Mouse (Mus musculus) gastrocnemius, adult 8-10 months (tissue): ENCODE measurements around the gene Pla2g4a. TPM values are rescaled to one million over a fixed set of nuclear protein-coding genes. Genes with fewer than 3 reads are reported as not detected.

ENCODE experiments used
- DNase-seq, 2 experiments: peaks; one replicate each; pipeline ENCODE4 v3.0.0; 2022; ENCODE audit warnings: low spot score in 2 of 2
- total RNA-seq, 4 experiments: library from RNA; stranded (reverse); gene quantifications; 2 replicates each; pipeline ENCODE4 v1.2.4; 2022

Pla2g4a gene
- total RNA-seq, 4 experiments from 2014 or later: 0.34 to 1.3 (median 1.0) TPM

DNA sequence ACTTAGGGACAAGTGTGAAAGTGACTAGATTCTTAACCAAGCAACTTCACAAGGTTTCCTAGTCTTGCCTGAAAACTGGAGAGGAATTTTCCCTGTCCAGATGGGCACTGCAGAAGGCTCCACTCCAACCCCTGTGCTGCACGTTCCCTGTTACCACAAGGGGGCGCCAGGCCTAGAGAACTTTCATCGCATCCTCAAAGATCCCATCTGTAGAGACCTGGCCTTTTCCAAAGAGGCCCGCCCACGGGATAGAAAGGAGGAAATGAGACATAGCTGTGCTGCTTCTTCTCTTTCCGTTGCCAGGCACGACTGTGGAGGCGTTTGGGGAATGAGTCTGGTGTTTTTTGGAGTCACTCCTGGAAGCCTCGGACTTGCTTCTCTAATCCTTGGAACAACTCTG is 104.4 kb downstream of the Pla2g4a start:
- peak; percentile 56 to 60 for DNase-seq

DNA sequence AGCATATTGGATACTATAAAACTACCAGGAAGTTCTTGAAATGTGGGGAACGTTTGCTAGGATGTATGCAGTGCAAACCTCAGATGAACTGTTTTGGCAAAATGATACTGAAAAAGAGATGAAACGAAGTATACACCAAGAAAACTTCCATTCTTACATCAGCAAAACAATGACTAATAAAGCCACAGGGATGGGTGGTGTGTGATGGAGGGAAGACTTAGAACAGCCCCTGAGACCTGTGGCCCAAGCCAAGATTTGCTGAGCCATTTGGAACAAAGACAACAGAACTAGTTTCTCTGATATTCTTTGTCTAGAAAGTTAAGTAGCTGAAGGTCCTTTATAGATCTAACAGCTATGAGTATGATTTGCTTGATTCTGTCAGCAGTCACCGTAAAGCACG is 105.5 kb downstream of the Pla2g4a start:
- DNase-seq: peak in 1 of 2 experiments; percentile 8

DNA sequence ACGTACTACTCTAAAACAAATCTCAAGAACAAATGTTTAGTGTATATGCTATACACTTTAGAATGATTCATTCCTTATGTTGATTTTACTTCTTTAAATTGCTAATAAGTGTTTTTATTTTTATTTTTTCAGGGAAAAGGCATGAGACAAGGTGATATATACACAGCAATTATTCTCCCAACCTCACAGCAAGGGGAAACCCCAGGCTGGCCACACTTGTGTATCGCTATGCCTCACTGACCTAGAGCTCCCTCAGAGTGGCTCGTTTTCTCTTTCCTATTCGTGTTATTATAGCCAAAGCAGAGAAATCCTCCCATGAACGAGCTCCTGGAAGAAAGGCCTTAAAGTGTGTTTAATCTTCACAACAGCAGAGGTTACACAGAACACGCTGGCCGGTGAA is 106.2 kb downstream of the Pla2g4a start:
- DNase-seq: no peak

DNA sequence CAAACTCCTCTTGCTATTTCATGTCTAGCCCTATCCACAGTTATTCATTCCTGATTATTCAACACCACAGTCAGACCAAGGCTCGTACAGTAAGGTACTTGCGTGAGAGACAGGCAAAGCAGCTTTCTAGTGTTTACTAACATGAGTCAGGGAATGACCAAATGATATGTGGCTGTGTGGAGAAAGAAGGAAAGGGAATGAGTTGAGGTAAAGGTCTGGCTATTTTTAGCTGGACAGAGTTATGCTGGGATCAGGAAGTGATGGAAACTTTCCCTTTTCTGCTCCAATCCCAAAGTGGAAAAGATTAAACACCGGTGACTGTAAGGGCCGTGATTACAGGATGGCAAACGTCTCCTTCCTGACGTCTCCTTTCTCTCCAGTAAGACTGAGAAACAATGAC is 114.4 kb downstream of the Pla2g4a start:
- no peak for DNase-seq

DNA sequence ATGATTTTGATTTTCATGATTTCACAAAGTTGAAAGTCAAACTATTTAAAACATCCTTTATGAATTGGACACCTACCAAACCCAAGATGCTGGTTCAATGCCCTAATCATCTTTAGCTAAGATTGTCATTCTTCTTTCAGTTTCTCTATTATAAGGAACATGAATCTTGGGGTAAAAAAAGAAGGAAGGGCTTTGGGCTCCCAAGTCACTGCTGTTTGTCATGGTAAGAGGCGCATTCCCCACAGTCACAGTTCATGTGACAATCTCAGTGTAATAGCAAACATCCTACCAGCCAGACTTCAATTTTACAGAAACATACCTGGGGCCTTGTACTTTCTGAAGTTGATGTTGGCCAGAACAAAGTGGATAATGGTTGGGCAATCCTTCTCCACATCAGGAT is 119.2 kb downstream of the Pla2g4a start:
- no peak for DNase-seq

DNA sequence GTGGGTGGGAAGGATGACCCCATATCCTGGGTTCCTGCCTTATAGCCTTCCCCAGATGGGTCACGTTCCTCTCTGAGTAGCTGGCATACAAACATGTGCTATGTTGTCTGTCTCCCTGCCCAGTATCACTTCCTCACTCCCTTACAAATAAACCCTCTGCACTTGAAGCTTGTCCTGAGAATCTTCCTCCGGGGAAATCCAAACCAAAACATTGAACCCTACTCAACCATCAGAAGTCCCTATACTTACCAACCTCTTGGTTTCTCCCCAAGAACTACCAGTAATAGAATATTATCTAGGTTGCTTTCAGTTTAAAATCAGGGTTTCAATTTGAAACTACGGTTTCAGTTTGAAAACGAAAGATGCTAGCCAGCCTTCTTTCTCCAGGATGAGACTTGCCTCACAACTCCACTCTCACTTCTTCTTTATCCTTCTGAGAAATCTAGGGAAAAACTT is 120.1 kb downstream of the Pla2g4a start:
- no peak for DNase-seq

DNA sequence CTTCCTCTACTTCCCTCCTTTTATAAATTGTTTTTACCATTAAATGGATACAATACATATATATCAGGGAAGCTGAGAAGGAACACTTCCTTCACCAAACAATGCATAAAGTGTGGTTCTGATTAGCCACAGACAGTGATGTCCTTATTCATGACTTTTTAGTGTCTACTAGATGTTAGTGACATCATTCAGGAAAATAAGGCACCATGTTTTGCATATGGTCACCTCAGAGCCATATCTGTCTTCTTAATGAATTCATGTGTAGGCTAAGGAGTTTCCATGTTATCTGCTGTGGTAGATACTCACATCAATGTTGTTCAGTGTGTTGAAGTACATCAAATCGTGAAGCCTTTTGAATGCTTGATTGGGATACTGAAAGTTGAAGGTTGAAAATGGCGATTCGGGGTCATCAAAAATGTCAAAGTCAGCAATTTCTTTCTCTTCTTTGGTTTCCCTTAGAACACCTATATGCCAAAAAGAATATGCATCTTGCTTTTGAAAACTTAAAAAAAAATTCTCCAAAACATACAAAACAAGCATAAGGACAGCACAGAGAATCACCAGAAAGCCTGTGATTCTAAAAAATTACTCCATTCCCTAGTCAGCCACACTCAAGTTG is 120.7 kb downstream of the Pla2g4a start:
- DNase-seq: no peak

DNA sequence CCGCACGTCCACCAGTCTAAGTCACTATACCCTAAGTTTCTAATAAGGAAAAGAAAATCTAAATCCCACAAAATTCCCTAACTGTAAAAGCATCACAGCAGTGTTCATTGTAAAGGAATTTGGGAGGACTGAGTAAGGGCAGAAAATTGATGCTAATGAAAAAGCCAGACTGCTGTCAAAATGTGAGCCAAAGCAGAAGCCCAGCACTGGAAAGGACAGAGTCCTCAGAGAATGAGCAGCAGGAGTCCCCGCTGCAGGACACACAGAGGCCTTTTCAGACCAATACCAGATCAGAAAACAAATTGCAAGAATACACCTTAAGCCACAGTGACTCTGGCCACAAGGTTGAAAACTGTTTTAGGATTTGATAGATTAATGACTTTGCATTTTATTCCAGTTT is 124.6 kb downstream of the Pla2g4a start:
- DNase-seq: no peak

DNA sequence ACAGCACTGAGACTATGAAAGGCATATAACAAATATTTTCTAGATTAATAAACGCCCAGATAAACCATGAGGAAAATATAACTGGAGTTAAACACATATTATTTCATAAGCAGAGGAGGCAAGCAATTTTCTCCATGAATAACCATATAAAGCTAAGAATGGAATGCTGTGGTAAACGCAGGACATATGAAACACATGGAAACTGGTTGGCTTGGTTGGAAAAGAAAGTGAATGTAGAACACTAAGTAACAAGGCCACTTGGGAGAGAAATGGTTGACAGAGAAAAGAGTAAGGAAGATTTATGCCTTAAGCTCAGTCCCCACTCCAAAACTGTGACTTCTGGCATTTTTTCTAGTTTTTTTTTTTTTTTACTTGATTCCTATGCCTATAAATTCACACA is 127.2 kb downstream of the Pla2g4a start:
- DNase-seq: no peak

DNA sequence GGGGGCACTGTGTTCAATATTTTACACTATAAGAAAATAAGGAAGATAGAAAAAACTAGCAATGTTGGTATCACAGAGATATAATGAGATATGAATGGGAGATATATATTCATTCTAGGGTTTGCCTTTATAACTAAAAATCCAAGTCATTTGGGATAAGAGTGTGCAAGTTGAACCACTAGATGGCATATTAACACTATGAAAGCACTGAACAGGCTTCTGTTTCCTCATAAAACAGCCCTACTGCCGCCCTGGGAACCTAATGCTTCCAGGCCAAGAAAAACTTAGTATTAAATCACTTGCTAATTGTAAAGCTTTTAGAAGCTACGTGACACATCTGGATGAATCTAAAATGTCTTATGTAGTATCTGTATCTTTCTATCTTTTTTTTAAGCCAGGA is 128.1 kb downstream of the Pla2g4a start:
- no peak for DNase-seq

DNA sequence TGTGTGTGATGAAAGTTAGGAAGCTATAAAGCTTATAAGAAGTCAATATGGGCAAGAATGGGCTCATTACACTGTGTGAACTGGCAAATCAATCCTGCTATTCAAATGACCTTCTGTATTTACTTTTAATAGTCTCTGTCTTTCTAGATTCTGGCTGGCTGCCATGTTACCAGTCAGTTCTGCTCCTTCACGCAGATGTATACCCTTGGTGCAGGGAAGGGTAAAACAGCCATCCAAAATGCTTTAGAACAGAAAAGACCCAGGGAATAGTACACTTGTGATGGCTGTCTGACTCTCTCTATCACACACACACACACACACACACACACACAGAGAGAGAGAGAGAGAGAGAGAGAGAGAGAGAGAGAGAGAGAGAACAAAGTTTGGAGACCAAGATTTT is 128.6 kb downstream of the Pla2g4a start:
- no peak for DNase-seq

DNA sequence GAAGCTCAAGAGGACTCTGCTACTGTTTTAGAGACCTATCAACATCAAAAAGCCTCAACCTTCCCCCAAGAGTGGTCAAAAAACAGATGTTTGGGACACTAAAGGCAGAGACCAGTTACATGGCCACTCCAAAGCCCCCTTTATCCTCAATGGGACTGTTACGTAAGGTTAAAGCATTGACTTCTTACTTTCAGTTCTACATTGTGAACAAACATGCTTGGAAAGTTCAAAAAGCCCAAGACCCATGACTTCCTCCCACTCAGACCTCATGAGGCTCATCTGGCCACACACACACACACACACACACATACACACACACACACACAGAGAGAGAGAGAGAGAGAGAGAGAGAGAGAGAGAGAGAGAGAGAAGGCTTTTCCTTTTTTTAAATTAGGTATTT is 130.0 kb downstream of the Pla2g4a start:
- no peak for DNase-seq

DNA sequence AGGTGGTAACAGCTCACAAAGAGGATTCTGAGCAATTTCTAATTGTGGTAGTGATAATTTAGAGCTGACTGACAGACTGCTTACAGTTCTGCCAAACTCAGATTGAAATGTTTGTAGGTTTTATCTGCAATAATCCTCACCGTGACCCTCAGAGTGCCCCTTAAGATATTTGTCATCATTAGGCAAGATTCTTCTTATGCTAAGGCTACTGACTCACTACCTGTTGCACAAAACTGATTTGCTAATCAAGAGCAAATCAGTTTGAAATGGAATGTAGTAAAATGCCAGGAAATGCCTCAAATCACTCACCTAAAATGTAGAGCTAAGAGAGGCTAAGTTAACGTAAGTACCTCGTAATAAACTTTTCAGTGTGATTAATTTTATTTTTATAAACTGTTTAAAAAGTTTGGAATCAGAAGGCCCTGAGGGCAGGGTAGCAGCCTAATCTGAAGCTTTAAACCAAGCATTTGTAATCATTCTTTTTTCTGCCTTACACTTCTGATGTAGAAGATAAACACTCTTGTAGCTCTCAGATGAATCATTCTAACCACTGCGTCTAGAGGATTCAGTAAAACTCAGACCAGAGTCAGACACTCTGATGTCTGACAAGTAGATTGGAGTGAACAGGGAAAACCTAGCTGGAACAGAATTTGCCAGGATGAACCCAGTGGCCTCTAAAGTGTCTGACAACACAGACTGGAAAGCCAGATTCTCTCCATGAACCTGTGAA is 147.3 kb downstream of the Pla2g4a start:
- no peak for DNase-seq

DNA sequence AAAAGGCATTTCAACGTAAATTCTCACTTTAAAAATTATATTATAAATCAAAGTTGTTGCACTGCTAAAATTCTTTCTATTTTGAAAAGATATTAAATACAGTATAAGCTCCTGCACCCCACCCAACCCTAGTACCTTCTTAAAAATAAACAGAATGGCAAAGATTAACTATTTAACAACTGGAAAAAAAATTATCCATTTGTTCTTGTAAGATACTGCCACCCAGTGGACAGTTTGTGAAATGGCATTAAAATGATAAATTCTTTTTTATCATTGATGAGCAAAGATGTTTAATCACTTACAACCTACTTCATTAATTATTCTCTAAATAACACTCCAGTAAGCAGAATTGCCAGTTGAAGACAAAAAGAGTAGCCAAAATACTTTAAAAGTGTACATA is 151.6 kb downstream of the Pla2g4a start:
- no peak for DNase-seq

Other genes starting within 250 kb of the Pla2g4a start
- under 1 TPM; 0.07 to 0.16 (median 0.12) TPM for gene Ptgs2, start 138.7 kb upstream of the Pla2g4a start, total RNA-seq